Mouse (Mus musculus): ENCODE data around the gene Tesc.

The Tesc gene

DNA sequence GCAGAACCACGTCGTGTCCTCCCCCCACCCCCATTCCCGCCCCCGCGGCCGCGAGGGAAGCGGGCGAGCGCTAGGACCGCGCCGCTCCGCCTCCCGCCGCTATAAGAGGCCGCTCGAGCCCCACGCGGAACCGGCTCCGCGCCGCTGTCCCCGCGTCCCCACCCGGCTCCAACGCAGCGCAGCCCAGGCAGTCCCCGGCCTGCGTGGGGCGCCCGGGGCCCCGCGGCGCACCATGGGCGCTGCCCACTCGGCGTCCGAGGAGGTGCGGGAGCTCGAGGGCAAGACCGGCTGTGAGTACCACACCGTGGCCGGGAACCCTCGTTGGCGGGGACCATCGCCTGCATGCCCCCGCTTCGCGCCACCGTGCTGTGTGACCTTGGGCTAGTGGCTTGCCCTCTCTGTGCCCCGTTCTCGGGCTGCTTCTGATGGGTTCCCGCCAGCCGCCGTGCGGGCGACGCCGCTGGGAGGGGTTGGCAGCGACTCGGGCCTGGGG is at the start of gene Tesc:
Tesc (plus strand) TSS at position 46 of the 493 bp plus-strand sequence.
- DNase-seq: peak in 1 of 2 experiments; percentile 19

- DNase-seq: no peak
These were observed 49.3 kb upstream of the Tesc start for GRCm38 (mm10) chr5:117978159-117978697.

DNA sequence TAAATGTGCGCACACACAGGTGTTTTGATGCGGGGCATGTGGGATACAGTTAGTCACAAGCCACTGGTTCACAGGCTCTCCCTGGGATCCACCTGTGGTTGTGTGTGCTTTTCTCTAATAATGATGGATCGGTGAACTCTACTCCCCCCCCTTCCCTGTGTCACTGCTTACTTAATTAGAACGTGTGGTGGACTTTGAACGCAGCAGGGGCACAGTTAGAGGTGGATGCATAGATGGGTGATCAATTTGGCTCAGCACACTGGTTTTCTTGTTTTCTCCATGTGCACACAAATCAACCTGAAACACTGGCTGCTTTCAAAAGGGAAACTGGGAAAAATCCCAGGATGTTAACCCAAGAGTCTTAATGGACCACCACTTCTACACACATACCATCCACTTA is 48.5 kb upstream of the Tesc start:
- DNase-seq: no peak

GRCm38 (mm10) chr5:117980921-117981320 is 46.6 kb upstream of the Tesc start:
- DNase-seq: no peak

GRCm38 (mm10) chr5:117981943-117982342 is 45.6 kb upstream of the Tesc start:
- no peak for DNase-seq

DNA sequence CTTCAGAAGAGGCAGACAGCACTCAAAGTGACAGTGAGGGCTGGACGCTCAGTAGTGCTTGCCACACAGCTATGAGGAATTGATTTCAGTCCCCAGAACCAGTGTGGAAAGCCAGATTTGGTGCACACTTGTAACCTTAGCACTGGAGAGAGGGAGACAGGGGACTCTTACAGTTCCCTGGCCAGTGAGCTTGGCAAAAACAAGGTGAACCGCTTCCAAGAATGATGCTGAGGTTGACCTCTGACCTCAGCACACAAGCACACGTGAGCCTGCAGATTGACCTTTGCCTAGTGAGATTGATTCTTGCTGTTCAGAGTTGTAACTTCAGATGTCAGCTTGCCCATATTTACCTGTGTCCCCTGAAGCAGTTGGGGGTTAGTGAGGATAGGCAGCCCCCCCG is 41.2 kb upstream of the Tesc start:
- no peak for DNase-seq

- no peak for DNase-seq
These were observed 39.7 kb upstream of the Tesc start for GRCm38 (mm10) chr5:117987891-117988290.

- DNase-seq: no peak
These were observed 39.2 kb upstream of the Tesc start for GRCm38 (mm10) chr5:117988367-117988766.

DNA sequence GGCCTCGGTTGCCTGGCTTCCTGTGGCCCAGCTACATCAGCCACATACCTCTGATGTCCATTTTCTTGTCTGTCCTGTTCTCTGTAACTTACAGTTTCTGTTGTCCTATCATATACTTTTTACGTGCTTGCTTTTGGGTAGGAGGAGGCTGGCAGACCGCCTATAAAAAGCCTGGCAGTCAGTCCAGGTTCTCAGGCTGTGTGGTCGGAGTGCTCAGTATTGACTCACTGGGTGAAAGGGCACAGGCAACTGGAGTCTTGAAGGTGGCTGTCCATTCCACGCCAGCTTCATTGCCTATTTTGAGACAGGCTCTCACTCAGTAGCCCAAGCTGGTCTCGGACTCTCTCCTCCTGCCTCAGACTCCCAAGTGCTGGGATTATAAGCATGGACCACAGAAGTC is 37.8 kb upstream of the Tesc start:
- no peak for DNase-seq

GRCm38 (mm10) chr5:117990957-117991356 is 36.6 kb upstream of the Tesc start:
- DNase-seq: no peak

DNA sequence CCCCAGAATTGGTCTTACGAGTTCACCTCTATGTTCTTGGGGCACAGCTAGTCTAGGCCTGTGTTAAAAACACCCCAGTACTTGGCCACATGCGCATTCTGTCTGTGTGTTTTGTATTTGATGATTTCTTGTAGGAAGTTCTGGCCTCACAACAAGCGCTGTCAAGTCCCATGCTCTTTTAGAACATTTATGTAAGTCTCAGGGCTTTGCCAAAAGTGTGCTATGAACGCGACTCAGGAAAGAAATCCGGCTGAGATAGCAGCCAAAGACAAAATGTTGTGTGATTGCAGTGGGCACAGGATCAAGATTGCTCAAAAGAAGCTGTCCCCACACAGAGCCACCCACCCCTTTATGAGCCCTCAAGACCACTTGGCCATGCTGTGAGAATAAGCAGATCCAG is 34.0 kb upstream of the Tesc start:
- no peak for DNase-seq

DNA sequence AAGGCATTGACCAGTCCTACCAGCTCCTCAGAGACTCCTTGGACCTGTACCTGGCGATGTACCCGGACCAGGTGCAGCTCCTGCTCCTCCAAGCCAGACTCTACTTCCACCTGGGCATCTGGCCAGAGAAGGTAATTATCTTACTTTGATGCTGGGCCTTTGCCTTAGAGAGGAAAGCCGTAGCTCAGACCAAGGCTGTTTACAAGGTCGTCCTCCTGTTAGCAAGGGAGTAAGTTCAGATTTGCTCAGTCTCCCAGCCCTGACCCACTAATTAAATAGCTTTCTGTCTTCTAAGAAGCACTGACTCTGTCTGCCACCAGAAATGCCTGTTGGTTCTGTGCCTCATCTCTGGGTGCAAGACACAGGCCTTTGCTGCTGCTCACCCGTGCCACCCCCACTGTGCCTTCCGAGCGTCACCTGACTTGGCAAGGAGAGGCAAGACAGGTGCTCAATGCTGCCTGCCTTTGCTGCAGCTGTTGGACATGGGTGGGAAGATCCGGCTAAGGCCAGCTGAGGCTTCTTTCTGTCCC is 32.1 kb upstream of the Tesc start:
- no peak for DNase-seq

GRCm38 (mm10) chr5:117995911-117996310 is 31.6 kb upstream of the Tesc start:
- no peak for DNase-seq

- DNase-seq: no peak
These were observed 31.0 kb upstream of the Tesc start for GRCm38 (mm10) chr5:117996581-117996980.

- DNase-seq: no peak
These were observed 30.0 kb upstream of the Tesc start for GRCm38 (mm10) chr5:117997434-117997970.

DNA sequence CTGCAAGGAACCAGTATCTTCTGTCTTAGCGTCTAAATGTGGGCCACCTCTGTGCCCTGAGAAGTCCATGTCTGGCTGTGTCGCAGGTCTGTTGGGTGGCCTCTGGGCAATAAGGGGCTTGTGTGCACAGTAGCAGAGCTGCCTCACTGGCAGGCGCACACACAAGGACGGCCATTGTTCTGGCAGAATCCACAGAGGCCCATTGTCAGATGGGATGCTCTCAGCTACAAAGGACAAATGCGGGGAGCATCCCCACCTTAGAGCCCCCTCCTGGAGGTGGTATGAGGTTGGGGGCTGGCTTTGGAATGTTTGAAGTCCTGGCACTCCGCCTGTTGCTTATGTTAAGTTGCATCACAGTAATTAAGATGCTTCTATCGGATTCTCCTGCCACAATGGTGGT is 28.5 kb upstream of the Tesc start:
- DNase-seq: no peak

DNA sequence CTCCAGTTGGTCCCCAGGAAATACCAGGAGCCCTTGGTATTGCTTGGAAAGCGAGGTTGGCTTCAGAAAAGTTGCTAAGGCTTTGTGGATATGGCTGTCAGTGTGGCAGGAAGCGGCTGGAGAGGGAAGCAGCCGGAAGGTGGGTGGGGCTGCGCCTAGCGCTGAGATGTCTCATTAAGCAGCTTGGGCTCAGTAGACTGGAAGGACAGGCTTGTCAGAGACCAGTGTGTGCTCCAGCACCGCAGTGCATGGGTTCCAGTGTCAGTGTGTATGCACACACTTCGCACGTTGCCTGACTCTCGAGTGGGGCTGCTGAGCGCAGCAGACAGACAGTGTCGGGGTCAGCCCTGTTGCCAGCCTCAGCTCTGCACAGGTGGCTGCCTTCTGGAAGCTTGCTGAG is 28.0 kb upstream of the Tesc start:
- no peak for DNase-seq

GRCm38 (mm10) chr5:118002059-118002458 is 25.5 kb upstream of the Tesc start:
- peak; percentile 23 to 33 for DNase-seq

GRCm38 (mm10) chr5:118004619-118005018 is 22.9 kb upstream of the Tesc start:
- peak; percentile 24 to 39 for DNase-seq

DNA sequence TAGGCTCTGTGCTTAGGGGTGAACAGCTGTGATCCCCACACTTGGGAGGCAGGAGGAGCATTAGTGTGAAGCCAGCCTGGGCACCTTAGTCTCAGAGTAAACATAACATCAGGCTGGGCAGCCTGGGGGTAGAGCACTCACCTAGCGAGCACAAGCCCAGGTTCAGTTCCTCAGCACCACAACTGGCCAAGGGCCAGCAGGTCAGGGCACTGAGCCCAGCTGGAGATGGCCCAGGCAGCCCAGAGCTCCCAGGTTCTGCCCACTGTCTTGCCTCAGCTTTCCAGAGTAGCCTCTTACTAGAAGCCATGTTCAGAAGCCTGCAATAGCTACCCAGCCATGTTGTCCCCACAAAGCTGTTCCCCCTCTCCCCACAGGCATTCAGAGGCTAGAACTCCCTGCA is 21.8 kb upstream of the Tesc start:
- no peak for DNase-seq

GRCm38 (mm10) chr5:118008344-118008743 is 19.2 kb upstream of the Tesc start:
- no peak for DNase-seq

DNA sequence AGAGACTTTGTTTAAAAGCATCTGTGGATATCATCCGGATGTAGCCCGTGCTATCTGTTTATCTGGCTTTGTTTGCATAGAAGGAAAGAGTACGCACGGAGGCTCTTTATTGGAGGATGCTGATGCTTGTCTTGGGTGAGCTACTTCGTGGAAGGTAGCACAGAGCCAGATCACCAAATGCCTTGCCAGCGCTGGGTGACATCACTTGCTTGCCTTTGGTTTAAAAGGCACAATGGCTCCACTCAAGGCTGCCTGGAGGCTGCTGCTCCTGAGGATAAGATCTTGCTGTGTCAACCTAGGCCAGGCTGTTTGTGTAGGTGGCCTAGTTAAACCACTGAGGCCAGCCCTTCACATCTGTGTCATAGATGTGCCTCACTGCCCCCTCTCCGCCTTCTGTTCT is 16.7 kb upstream of the Tesc start:
- DNase-seq: no peak

GRCm38 (mm10) chr5:118011796-118012195 is 15.7 kb upstream of the Tesc start:
- DNase-seq: no peak

- DNase-seq: no peak
These were observed 12.5 kb upstream of the Tesc start for GRCm38 (mm10) chr5:118015028-118015427.

DNA sequence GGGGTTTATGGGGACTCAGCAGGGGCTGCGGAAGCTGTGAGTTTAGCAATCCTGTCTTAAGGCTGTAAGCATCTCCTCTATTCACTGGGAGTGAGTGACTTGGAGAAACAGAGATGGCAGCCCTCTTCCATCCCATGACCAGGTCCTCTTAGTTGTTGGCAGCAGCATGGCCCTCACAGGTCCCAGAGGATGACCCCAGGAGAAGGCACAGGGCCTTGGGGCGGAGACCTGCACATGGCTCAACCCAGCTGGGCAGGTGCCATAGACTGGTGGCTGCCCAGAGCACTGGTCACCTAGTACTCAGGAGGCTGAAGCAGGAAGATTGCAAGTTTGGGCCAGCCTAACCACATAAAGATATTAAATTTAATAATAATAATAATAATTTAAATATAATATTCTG is 11.9 kb upstream of the Tesc start:
- no peak for DNase-seq

Measured in thymus, adult 18-20 months (tissue).